Mouse (Mus musculus): ENCODE measurements around the gene Gm17304. TPM values are rescaled to one million over a fixed set of nuclear protein-coding genes. Genes with fewer than 3 reads are reported as not detected.

Gm17304 gene
- polyA plus RNA-seq, 1 experiment from 2014 or later: not detected

DNA sequence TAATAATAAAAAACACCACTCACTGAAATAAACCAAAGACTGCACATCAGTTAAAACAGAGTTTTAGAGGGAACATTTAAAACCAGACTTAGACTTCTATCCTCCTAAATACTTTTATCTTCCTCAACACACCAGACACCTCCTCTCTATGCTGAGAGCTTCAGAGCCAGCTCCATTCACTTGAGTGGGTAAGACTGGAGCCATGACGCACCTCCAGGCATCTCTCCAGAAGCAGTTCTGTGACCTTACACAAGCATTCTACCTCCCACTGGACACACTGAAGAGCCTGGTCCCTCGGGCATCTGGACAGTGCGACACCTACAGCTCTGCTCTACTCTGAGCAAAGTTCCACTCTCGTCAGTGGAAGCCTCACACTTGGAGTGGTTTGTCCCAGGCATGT is 14.4 kb downstream of the Gm17304 start:
- Histone ChIP-seq H3K27me3 (no peaks in the 10 kb centered on the region), H3K4me3 (replicated peaks) (no peak overlapping the region), H3K27ac (no peak overlapping the region), H3K9me3 (no peaks in the 10 kb centered on the region), H3K9ac (replicated peaks) (no peak overlapping the region), H3K36me3 (peaks cover 43% of the 10 kb centered on the region), H3K4me2 (no peak overlapping the region), H3K4me1 (replicated peaks) (peaks cover 2% of the 10 kb centered on the region; the same call in 1 of the 2 replicates)
- ATAC-seq (ENCODE audit: insufficient number of reproducible peaks, insufficient read depth, low FRiP score, low TSS enrichment, low read depth): no peak
- 92% methylated on average over 4 of the region's 4 CpGs for WGBS

GRCm38 (mm10) chr5:106628369-106629149 is 19.7 kb downstream of the Gm17304 start:
- H3K36me3 ChIP-seq: peaks cover 17% of the 10 kb centered on the region
- 65% methylated on average over 8 of the region's 8 CpGs for WGBS
- no peak for ATAC-seq (ENCODE audit: insufficient number of reproducible peaks, insufficient read depth, low FRiP score, low TSS enrichment, low read depth)

GRCm38 (mm10) chr5:106636423-106636946 is 27.6 kb downstream of the Gm17304 start:
- no peak for ATAC-seq (ENCODE audit: insufficient number of reproducible peaks, insufficient read depth, low FRiP score, low TSS enrichment, low read depth)
- Histone ChIP-seq H3K4me3 (replicated peaks) (no peak overlapping the region), H3K4me1 (replicated peaks) (peaks cover 8% of the 10 kb centered on the region; the same call in 1 of the 2 replicates), H3K4me2 (no peak overlapping the region), H3K9me3 (no peaks in the 10 kb centered on the region), H3K9ac (replicated peaks) (no peak overlapping the region), H3K27me3 (no peaks in the 10 kb centered on the region), H3K36me3 (peaks cover 45% of the 10 kb centered on the region), H3K27ac (no peak overlapping the region)
- WGBS: 93% methylated on average over 13 of the region's 13 CpGs

More at GRCm38 (mm10) chr5:106628369-106629149, 19.7 kb downstream of the Gm17304 start:
- Histone ChIP-seq H3K9me3 (no peaks in the 10 kb centered on the region), H3K9ac (replicated peaks) (no peak overlapping the region), H3K4me2 (no peak overlapping the region), H3K27ac (no peak overlapping the region), H3K27me3 (no peaks in the 10 kb centered on the region), H3K4me1 (replicated peaks) (peaks cover 17% of the 10 kb centered on the region), H3K4me3 (replicated peaks) (no peak overlapping the region)

- no peak for ATAC-seq (ENCODE audit: insufficient number of reproducible peaks, insufficient read depth, low FRiP score, low TSS enrichment, low read depth)
- WGBS: 93% methylated on average over 2 of the region's 2 CpGs
Observed at GRCm38 (mm10) chr5:106639627-106640026, 30.7 kb downstream of the Gm17304 start.

GRCm38 (mm10) chr5:106640235-106640809 is 31.4 kb downstream of the Gm17304 start:
- Histone ChIP-seq H3K9me3 (no peaks in the 10 kb centered on the region), H3K4me2 (no peak overlapping the region), H3K27ac (no peak overlapping the region), H3K36me3 (peaks cover 35% of the 10 kb centered on the region), H3K27me3 (no peaks in the 10 kb centered on the region), H3K4me3 (replicated peaks) (no peak overlapping the region), H3K4me1 (replicated peaks) (0 out of 2 replicates have a peak, but pooled peaks cover 8% of the 10 kb centered on the region), H3K9ac (replicated peaks) (no peak overlapping the region)
- ATAC-seq (ENCODE audit: insufficient number of reproducible peaks, insufficient read depth, low FRiP score, low TSS enrichment, low read depth): no peak
- WGBS: 59% methylated on average over 5 of the region's 5 CpGs

More at GRCm38 (mm10) chr5:106639627-106640026, 30.7 kb downstream of the Gm17304 start:
- Histone ChIP-seq H3K9ac (replicated peaks) (no peak overlapping the region), H3K27me3 (no peaks in the 10 kb centered on the region), H3K36me3 (peaks cover 42% of the 10 kb centered on the region), H3K4me1 (replicated peaks) (0 out of 2 replicates have a peak, but pooled peaks cover 8% of the 10 kb centered on the region), H3K4me2 (no peak overlapping the region), H3K27ac (no peak overlapping the region), H3K9me3 (no peaks in the 10 kb centered on the region), H3K4me3 (replicated peaks) (no peak overlapping the region)

DNA sequence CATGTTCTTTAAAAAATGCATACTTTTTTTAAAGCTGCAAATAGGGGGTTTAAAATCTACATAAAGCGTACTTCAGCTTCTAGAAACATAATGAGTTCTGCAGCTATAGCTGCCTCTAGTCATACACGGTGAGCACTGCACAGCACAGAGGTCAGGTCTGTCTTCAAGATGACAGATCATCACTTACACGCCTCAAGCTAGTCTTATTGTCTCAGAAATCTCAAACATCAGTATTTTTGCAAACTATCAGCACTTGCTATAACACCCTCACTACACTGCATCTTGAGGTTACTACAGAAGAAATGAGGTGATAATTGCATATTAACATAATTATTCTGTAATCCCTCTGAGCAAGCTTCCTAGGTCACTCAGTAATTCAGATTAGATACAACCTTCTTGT is 33.0 kb downstream of the Gm17304 start:
- no peak overlapping the region for H3K9ac ChIP-seq (replicated peaks)
- WGBS: 85% methylated on average over 3 of the region's 3 CpGs
- no peaks in the 10 kb centered on the region for H3K9me3 ChIP-seq
- H3K4me1 ChIP-seq (replicated peaks): 0 out of 2 replicates have a peak, but pooled peaks cover 11% of the 10 kb centered on the region
- H3K27ac ChIP-seq: no peak overlapping the region
- H3K36me3 ChIP-seq: peaks cover 23% of the 10 kb centered on the region
- H3K4me2 ChIP-seq: no peak overlapping the region
- no peak overlapping the region for H3K4me3 ChIP-seq (replicated peaks)
- no peaks in the 10 kb centered on the region for H3K27me3 ChIP-seq
- ATAC-seq (ENCODE audit: insufficient number of reproducible peaks, insufficient read depth, low FRiP score, low TSS enrichment, low read depth): no peak

DNA sequence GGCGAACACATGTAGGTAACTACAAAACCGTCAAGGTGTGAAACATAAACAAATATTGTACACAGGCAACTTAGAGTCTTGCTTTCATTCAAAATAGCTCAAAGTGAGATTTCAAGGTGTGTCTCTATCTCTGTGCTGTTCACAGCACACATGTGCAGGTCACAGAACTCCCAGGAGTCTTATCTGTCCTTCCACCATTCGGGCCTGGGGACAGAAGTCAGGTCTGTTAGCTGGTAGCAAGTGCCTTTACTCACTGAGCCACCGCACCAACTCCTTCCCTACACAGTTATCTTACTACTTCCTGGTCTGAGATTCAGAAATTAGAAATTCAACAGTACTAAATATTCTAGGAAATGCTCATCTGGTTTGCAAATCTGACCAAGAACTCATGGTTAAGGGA is 34.5 kb downstream of the Gm17304 start:
- Histone ChIP-seq H3K27ac (no peak overlapping the region), H3K9ac (replicated peaks) (no peak overlapping the region), H3K4me2 (no peak overlapping the region), H3K36me3 (peaks cover 7% of the 10 kb centered on the region), H3K27me3 (no peaks in the 10 kb centered on the region), H3K9me3 (no peaks in the 10 kb centered on the region), H3K4me3 (replicated peaks) (no peak overlapping the region), H3K4me1 (replicated peaks) (0 out of 2 replicates have a peak, but pooled peaks cover 11% of the 10 kb centered on the region)
- WGBS: 68% methylated on average over 4 of the region's 4 CpGs
- ATAC-seq (ENCODE audit: insufficient number of reproducible peaks, insufficient read depth, low FRiP score, low TSS enrichment, low read depth): no peak

GRCm38 (mm10) chr5:106649441-106649840 is 40.5 kb downstream of the Gm17304 start:
- Histone ChIP-seq H3K36me3 (peaks cover 20% of the 10 kb centered on the region), H3K27ac (no peak overlapping the region), H3K27me3 (no peaks in the 10 kb centered on the region), H3K4me1 (replicated peaks) (0 out of 2 replicates have a peak, but pooled peaks cover 3% of the 10 kb centered on the region), H3K4me2 (no peak overlapping the region), H3K9ac (replicated peaks) (no peak overlapping the region), H3K9me3 (no peaks in the 10 kb centered on the region), H3K4me3 (replicated peaks) (no peak overlapping the region)
- no peak for ATAC-seq (ENCODE audit: insufficient number of reproducible peaks, insufficient read depth, low FRiP score, low TSS enrichment, low read depth)

DNA sequence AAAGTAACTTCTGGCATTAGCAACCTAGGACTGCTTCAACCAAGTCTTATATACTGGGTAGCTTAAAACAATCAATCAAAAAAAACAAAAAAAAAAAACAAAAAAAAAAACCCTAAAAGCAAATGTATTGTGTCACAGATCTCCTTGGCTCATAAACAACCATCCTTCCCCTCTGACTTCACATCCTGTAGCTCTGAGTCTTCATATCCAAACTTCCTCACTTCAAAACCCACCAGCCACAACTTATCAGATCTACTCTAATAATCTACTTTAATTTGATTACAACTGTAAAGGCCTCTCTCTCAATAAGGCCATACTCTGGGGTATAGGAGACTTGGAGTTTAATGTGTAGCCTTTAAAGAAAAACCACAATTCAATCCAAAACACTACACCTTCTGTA is 41.1 kb downstream of the Gm17304 start:
- Histone ChIP-seq H3K27ac (no peak overlapping the region), H3K4me2 (no peak overlapping the region), H3K27me3 (no peaks in the 10 kb centered on the region), H3K4me3 (replicated peaks) (no peak overlapping the region), H3K4me1 (replicated peaks) (0 out of 2 replicates have a peak, but pooled peaks cover 3% of the 10 kb centered on the region), H3K9ac (replicated peaks) (no peak overlapping the region), H3K9me3 (0 out of 2 replicates have a peak, but pooled peaks cover 3% of the 10 kb centered on the region), H3K36me3 (peaks cover 26% of the 10 kb centered on the region)
- no peak for ATAC-seq (ENCODE audit: insufficient number of reproducible peaks, insufficient read depth, low FRiP score, low TSS enrichment, low read depth)

GRCm38 (mm10) chr5:106652220-106652753 is 43.4 kb downstream of the Gm17304 start:
- Histone ChIP-seq H3K9me3 (0 out of 2 replicates have a peak, but pooled peaks cover 4% of the 10 kb centered on the region), H3K36me3 (peaks cover 39% of the 10 kb centered on the region), H3K4me2 (no peak overlapping the region), H3K9ac (replicated peaks) (no peak overlapping the region), H3K27me3 (no peaks in the 10 kb centered on the region), H3K27ac (no peak overlapping the region), H3K4me1 (replicated peaks) (no peaks in the 10 kb centered on the region), H3K4me3 (replicated peaks) (no peak overlapping the region)
- WGBS: 93% methylated on average over 4 of the region's 4 CpGs
- no peak for ATAC-seq (ENCODE audit: insufficient number of reproducible peaks, insufficient read depth, low FRiP score, low TSS enrichment, low read depth)

- no peak for ATAC-seq (ENCODE audit: insufficient number of reproducible peaks, insufficient read depth, low FRiP score, low TSS enrichment, low read depth)
- H3K36me3 ChIP-seq: peaks cover 39% of the 10 kb centered on the region
- 92% methylated on average over 3 of the region's 3 CpGs for WGBS
Observed at GRCm38 (mm10) chr5:106652790-106653328, 44.0 kb downstream of the Gm17304 start.

More at GRCm38 (mm10) chr5:106652790-106653328, 44.0 kb downstream of the Gm17304 start:
- Histone ChIP-seq H3K9ac (replicated peaks) (no peak overlapping the region), H3K9me3 (0 out of 2 replicates have a peak, but pooled peaks cover 4% of the 10 kb centered on the region), H3K4me2 (no peak overlapping the region), H3K27me3 (no peaks in the 10 kb centered on the region), H3K27ac (no peak overlapping the region), H3K4me1 (replicated peaks) (no peaks in the 10 kb centered on the region), H3K4me3 (replicated peaks) (no peak overlapping the region)

Data from limb, embryonic 12.5 days (tissue).